Mouse (Mus musculus): ENCODE data around the gene Gucd1. TPM values are rescaled to one million over a fixed set of nuclear protein-coding genes. Genes with fewer than 3 reads are reported as not detected.

The Gucd1 gene
- total RNA-seq, 1 experiment from 2014 or later = 87.2 TPM

DNA sequence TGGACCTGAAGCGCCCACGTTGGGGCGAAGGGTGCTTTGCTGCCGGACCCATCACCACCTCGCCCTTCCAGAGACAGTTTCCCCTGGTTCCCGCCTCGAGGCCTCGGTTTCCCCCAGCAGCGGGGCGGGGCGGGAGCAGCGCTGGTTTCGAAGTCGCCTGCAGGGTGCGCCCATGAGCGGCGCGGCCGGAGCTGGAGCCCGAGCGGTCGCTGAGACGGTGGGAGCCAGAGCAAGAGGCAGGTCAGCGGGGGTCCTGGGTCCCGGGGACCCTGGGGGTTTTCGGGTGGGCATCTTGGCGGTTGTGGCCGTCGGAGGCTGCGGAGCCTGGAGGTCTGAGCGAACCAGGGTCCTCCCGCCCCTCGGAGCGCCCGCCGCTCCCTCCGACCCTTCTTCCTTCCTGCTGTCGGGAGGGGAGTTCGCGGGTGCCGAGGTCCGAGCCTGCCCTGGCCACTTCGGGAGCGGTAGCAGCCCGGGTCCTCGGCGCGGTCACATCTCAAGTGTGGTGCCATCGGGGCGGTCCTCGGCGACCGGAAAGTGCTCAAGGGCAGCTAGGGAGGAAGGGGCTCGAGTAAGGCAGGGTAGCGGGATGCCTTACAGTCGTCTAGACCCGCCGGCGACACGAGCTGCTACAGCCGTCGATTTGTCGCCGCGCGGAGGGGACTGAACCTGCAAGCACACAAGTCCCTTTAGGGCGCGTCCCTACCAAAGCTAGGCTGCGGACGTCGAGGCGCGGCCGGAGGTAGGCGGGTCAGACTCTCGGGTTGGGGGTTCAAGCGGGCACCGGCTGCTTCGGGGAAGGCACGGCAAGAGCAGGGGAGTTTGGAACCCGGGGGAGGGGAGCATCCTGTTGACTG is 200.6 kb downstream of the Gucd1 start:
- peak; percentile 44 for ATAC-seq (ENCODE audit: extremely low read depth, insufficient number of reproducible peaks, low FRiP score, poor library complexity, severe bottlenecking)

GRCm38 (mm10) chr10:75316872-75316907 is 201.1 kb downstream of the Gucd1 start, which contains the start of gene Adora2a:
TSS of gene Adora2a (plus strand) at chr10:75316877.
- no peak for ATAC-seq (ENCODE audit: extremely low read depth, insufficient number of reproducible peaks, low FRiP score, poor library complexity, severe bottlenecking)

DNA sequence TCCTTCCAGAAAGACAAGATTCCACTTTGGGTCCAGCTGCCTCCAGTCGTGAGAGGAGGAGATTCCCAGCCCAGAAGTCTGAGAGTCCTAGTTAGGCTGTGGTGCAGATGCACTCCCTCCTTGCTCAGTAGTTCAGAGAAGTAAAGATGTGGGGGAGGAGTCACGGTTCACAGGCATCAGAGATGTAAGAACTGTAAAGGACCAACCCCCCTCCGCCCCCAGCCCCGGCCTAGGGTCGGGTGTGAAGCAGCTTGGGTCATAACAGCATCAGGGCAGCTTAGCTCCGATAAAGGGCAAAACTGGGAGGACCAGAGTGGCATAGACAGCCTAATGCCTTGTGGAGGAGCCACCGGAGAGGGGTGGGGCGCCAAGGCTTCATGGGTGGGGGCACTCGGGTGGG is 201.3 kb downstream of the Gucd1 start:
- no peak for ATAC-seq (ENCODE audit: extremely low read depth, insufficient number of reproducible peaks, low FRiP score, poor library complexity, severe bottlenecking)

GRCm38 (mm10) chr10:75315756-75316155 is 202.0 kb downstream of the Gucd1 start:
- no peak for ATAC-seq (ENCODE audit: extremely low read depth, insufficient number of reproducible peaks, low FRiP score, poor library complexity, severe bottlenecking)

- no peak for ATAC-seq (ENCODE audit: extremely low read depth, insufficient number of reproducible peaks, low FRiP score, poor library complexity, severe bottlenecking)
Observed at GRCm38 (mm10) chr10:75314190-75314980, 203.4 kb downstream of the Gucd1 start.

GRCm38 (mm10) chr10:75312361-75312760 is 205.4 kb downstream of the Gucd1 start:
- ATAC-seq (ENCODE audit: extremely low read depth, insufficient number of reproducible peaks, low FRiP score, poor library complexity, severe bottlenecking) = no peak

DNA sequence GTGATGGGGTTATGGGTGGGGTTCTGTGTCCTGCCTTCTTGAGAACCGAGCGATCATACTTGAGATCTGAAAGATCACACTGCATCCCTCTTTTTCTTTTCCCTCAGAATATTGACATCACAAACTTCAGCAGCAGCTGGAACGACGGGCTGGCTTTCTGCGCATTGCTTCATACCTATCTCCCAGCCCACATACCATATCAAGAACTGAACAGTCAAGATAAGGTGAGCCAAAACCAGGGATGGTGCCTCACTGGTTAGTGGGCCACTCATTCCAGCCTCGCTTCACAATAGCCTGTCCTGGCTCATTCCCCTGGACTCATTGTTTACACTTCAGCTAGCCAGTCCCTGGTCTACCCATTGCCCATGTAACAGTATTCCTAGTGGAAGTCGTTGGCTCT is 210.6 kb downstream of the Gucd1 start:
- no peak for ATAC-seq (ENCODE audit: extremely low read depth, insufficient number of reproducible peaks, low FRiP score, poor library complexity, severe bottlenecking)

DNA sequence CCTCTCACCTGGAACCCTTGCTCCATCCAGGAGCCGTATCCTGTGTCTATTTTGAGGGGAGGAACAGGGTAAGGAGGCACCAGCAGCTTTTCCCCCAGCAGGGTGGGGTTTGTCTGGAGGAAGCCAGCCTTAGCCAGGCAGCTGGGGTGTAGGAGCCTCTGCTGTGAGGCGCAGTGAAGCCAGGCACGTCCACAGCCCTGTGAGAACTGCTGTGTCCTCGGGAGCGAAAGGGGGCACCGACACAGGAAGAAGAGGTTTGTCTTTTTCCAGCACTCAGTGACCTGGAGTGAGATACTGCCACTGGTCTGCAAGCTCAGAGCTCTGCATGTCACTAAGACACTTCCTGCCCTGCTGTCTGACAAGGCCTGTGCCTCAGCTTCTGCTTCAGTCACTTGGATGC is 213.4 kb downstream of the Gucd1 start:
- ATAC-seq (ENCODE audit: extremely low read depth, insufficient number of reproducible peaks, low FRiP score, poor library complexity, severe bottlenecking) = no peak

DNA sequence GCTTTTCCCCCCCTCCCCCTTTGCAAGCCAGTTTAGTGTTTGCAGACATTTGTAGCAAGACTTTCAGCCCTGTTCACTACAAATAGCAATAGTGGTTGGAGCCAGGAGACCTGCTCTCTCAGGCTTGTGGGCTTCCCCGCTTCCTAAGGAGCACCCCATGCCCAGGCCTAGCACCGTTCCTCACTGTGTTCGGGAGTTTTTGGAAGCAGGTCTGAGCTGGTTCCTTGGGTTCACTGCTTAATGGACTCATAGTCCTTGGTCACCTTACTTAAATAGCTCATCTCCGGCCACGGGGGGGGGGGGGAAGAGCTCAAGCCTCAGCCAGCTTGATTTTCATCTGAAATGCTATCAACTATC is 213.7 kb downstream of the Gucd1 start:
- ATAC-seq (ENCODE audit: extremely low read depth, insufficient number of reproducible peaks, low FRiP score, poor library complexity, severe bottlenecking) = no peak

GRCm38 (mm10) chr10:75303324-75304048 is 214.3 kb downstream of the Gucd1 start:
- ATAC-seq (ENCODE audit: extremely low read depth, insufficient number of reproducible peaks, low FRiP score, poor library complexity, severe bottlenecking) = 0 out of 2 replicates have a peak, but pooled peaks have one; percentile 21

DNA sequence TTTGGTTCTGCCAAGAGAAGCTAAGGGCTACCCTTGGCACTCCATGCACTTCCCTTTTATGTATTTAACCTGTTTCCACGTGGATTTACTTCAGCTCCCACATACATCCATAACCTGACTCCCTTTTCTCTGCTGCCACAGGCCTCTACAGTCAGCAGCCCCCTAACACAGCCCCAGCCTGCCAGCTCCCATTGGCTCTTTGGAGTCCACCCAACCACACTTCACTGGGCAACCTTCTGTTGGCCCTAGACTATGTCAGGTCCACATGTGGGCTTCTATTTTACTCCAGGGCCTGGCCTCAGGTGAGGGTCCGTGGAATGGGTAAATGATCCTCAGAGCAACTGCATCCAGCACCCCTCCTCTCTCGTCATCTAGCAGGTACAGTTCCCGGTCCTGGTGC is 215.2 kb downstream of the Gucd1 start:
- ATAC-seq (ENCODE audit: extremely low read depth, insufficient number of reproducible peaks, low FRiP score, poor library complexity, severe bottlenecking) = no peak

DNA sequence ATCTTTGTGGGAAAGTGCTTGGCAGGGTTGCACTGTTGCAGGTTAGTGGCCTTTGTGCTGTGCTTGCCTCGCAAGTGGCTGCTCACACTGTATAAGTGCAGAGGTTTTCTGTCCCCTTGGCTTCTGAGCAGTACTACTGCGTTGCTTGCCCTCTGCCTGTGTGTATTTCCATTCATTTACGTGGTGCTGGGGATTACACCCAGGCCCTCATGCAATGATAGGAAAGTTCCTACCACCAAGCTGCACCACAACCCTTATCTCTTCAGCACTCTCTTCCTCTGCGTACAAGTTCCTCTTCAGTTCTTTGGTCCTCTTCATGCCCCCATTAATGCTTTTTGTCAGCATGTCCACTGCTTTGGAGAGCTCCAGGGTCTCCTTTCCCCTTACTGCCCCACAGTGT is 215.8 kb downstream of the Gucd1 start:
- ATAC-seq (ENCODE audit: extremely low read depth, insufficient number of reproducible peaks, low FRiP score, poor library complexity, severe bottlenecking) = no peak

DNA sequence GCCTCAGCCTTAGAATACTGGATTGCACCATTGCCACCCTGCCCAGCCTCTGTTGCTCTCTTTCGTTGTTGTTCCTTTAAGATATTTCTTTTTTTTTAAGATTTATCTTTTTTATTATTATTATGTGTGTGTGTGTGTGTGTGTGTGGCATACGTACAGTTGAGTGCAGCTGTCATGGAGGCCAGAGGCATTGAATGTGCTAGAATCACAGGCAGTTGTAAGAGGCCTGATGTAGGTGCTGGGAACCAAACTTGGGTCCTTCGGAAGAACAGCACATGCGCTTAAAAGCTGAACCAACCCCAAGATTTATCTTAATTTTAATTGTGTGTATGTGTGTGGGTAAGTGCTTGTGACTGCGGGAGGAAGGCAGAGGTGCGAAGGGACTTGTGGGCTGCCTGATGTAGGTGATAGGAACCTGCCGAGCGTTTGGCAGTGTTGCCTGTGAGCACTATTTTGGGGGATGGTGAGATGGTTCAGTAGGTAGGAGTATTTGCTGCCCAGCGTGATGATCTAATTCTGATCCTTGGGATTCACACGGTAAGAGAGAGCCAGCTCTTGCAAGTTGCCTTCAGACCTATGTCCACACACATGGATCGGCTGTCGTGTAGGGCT is 216.5 kb downstream of the Gucd1 start:
- ATAC-seq (ENCODE audit: extremely low read depth, insufficient number of reproducible peaks, low FRiP score, poor library complexity, severe bottlenecking) = no peak

Other genes starting within 250 kb of the Gucd1 start
- 2.9 and 3.1 TPM in 2 replicates for gene Adora2a, start 201.1 kb downstream of the Gucd1 start, total RNA-seq (2017)
- gene Upb1, start 116.9 kb downstream of the Gucd1 start, total RNA-seq (2017) = 1.0 and 2.3 TPM in 2 replicates
- 22.8 and 26.4 TPM in 2 replicates for gene Snrpd3, start 421 bp downstream of the Gucd1 start, total RNA-seq (2017)
- 0.25 and 0.58 TPM in 2 replicates for gene Lrrc75b, start 42.4 kb upstream of the Gucd1 start, total RNA-seq (2017)
- 4.1 and 4.3 TPM in 2 replicates for gene Ggt1, start 43.6 kb upstream of the Gucd1 start, total RNA-seq (2017)
- gene Ggt5, start 71.4 kb upstream of the Gucd1 start, total RNA-seq (2017) = 40.3 and 58.7 TPM in 2 replicates
- gene Susd2, start 126.0 kb upstream of the Gucd1 start, total RNA-seq (2017) = 0.47 and 0.74 TPM in 2 replicates
- 43.8 and 44.3 TPM in 2 replicates for gene Cabin1, start 246.4 kb upstream of the Gucd1 start, total RNA-seq (2017)

Data from neutrophil, adult 5-6 weeks (primary cell).